Mouse (Mus musculus): Measurements from ENCODE around the gene Psmd12. TPM values are rescaled to one million over a fixed set of nuclear protein-coding genes. Genes with fewer than 3 reads are reported as not detected.
A peak's percentile ranks its signal among the peaks of the same experiment; 100 is the strongest.

Gene Psmd12
- polyA plus RNA-seq, 2 experiments = 45.6 to 103 TPM

DNA sequence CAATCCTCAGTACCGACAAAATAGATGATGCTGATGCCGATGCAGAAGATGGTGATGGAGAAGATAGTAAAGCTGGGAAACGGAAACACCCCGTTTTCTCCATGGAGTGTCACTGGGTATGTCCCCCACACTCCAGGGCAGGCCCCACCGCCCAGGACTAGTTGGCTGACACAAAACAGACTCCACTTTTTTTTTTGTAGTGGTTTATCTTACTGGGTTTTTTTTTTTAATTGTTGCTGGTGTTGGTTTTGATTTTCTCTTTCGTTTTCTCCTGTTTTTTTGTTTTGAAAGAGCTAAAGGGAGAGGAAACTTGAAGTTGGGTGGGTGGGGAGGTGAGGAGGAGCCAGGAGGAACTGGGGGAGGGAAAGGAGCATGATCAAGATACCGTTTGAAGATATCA, 27.2 kb upstream of the Psmd12 start:
- no peaks in the 10 kb centered on the region for H3K27me3 ChIP-seq (ENCODE audit: control insufficient read depth, insufficient read depth, low read length)
- DNase-seq (ENCODE audit: low read depth in 3 of 3, low spot score in 3 of 3) (no peak), ATAC-seq (ENCODE audit: insufficient read depth) (no peak)
- H3K4me1 ChIP-seq (replicated peaks; ENCODE audit: control insufficient read depth in 2 of 2, insufficient read depth in 2 of 2, low read length in 1 of 2) = peaks cover 52 to 54% of the 10 kb centered on the region in 2 experiments
- WGBS (ENCODE audit: insufficient replicate concordance) = 72% methylated on average over 7 of the region's 7 CpGs
- H3K9ac ChIP-seq (replicated peaks) = no peak overlapping the region
- no peak overlapping the region for H3K4me3 ChIP-seq (ENCODE audit: insufficient read depth in 1 of 2, low read depth in 2 of 2, low read length in 2 of 2)
- no peaks in the 10 kb centered on the region for H3K36me3 ChIP-seq (replicated peaks; ENCODE audit: control insufficient read depth, insufficient read depth, low read depth)
- no peak overlapping the region for H3K4me2 ChIP-seq (ENCODE audit: low read depth)
- H3K9me3 ChIP-seq (ENCODE audit: control insufficient read depth, low read length) = no peaks in the 10 kb centered on the region
- TF ChIP-seq CTCF (IDR thresholded peaks at IDR 0.05; ENCODE audit: low read depth) (no peak), EP300 (IDR thresholded peaks at IDR 0.05; ENCODE audit: low read depth) (no peak)
- no peak overlapping the region for H3K27ac ChIP-seq

DNA sequence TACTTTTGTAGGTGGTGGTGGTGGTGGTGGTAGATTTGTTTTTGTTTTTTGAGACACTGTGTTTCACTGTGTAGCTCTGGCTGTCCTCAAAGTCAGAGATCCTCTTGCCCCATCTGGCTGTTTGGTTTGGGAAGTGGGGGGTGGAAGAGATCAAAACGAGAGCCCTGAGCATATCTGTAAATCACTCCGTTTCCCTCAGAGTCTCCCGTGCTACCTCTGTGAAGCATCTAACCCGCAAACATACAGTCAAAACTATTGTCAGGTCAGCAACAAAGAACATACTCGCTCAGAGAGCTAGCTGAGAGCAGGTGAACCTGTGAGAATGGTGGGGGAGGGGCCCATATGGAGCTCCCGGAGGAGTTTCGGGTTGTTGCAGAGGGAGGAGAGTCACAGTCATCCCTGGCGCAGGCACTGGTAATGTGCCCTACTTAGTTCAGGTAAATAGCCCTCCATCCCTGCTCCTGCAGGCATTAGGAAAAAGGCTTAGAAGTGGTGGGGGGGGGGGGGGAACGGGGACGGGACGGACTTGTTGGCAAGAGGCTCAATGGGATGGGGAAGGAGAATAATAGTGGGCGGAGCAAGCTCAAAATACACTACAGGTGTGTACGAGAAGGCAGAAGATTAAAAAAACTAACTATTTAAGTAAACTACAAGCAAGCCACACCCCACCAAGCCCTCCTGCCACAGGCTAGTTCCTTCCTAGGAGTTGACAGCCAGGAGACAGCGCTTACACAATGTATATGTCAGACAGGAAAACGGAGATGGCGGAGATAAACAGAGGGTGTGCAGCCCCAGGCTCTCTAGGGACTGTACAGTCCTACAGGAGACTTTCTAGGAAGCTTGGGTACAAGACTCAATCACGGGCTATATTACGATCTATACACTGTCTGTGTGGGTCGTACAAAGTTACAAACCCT, 24.5 kb upstream of the Psmd12 start:
- H3K4me2 ChIP-seq (ENCODE audit: low read depth) = peak overlapping the region; percentile 50
- H3K4me3 ChIP-seq (ENCODE audit: insufficient read depth in 1 of 2, low read depth in 2 of 2, low read length in 2 of 2) = peak overlapping the region in 1 of 2 experiments; percentile 23; a peak in 2 of 4 replicates
- H3K9ac ChIP-seq (replicated peaks) = peak overlapping the region; percentile 14; the same call in 1 of the 2 replicates
- no peak overlapping the region for H3K27ac ChIP-seq
- TF ChIP-seq CTCF (IDR thresholded peaks at IDR 0.05; ENCODE audit: low read depth) = no peak
- no peaks in the 10 kb centered on the region for H3K36me3 ChIP-seq (replicated peaks; ENCODE audit: control insufficient read depth, insufficient read depth, low read depth)
- peaks cover 29% of the 10 kb centered on the region in 2 experiments for H3K4me1 ChIP-seq (replicated peaks; ENCODE audit: control insufficient read depth in 2 of 2, insufficient read depth in 2 of 2, low read length in 1 of 2)
- no peaks in the 10 kb centered on the region for H3K9me3 ChIP-seq (ENCODE audit: control insufficient read depth, low read length)
- WGBS (ENCODE audit: insufficient replicate concordance) = 27% methylated on average over 19 of the region's 19 CpGs
- ATAC-seq (ENCODE audit: insufficient read depth) = no peak
- no peak for DNase-seq (ENCODE audit: low read depth in 3 of 3, low spot score in 3 of 3)
- H3K27me3 ChIP-seq (ENCODE audit: control insufficient read depth, insufficient read depth, low read length) = no peaks in the 10 kb centered on the region

DNA sequence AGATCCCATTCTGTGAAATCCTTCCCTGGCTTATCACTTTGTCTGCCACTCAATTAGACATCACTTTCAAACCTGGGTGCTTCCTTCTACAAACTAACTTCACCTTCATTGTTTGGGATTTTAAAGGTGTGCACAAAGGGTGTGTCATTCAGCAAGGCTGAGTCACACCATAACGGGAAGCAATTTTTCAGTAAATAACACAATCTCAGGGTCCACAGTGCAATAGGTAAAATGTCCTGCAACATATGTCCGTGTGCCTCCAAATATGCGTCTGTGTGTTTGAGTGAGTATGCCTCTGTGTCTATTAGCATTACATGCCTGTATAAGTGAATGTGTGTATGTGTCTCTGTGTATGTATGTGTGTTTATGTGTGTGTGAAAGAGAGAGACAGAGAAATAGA, 22.0 kb upstream of the Psmd12 start:
- H3K9me3 ChIP-seq (ENCODE audit: control insufficient read depth, low read length) = no peaks in the 10 kb centered on the region
- TF ChIP-seq EP300 (IDR thresholded peaks at IDR 0.05; ENCODE audit: low read depth) (no peak), CTCF (IDR thresholded peaks at IDR 0.05; ENCODE audit: low read depth) (no peak)
- H3K9ac ChIP-seq (replicated peaks) = no peak overlapping the region
- no peak overlapping the region for H3K27ac ChIP-seq
- peaks cover 7 to 9% of the 10 kb centered on the region in 2 experiments for H3K4me1 ChIP-seq (replicated peaks; ENCODE audit: control insufficient read depth in 2 of 2, insufficient read depth in 2 of 2, low read length in 1 of 2)
- WGBS (ENCODE audit: insufficient replicate concordance) = 73% methylated on average over 3 of the region's 3 CpGs
- H3K36me3 ChIP-seq (replicated peaks; ENCODE audit: control insufficient read depth, insufficient read depth, low read depth) = no peaks in the 10 kb centered on the region
- ATAC-seq (ENCODE audit: insufficient read depth) (no peak), DNase-seq (ENCODE audit: low read depth in 3 of 3, low spot score in 3 of 3) (no peak)
- no peak overlapping the region for H3K4me3 ChIP-seq (ENCODE audit: insufficient read depth in 1 of 2, low read depth in 2 of 2, low read length in 2 of 2)
- no peak overlapping the region for H3K4me2 ChIP-seq (ENCODE audit: low read depth)
- H3K27me3 ChIP-seq (ENCODE audit: control insufficient read depth, insufficient read depth, low read length) = no peaks in the 10 kb centered on the region

GRCm38 (mm10) chr11:107458286-107458685, 21.0 kb upstream of the Psmd12 start:
- H3K36me3 ChIP-seq (replicated peaks; ENCODE audit: control insufficient read depth, insufficient read depth, low read depth) = no peaks in the 10 kb centered on the region
- no peak overlapping the region for H3K4me2 ChIP-seq (ENCODE audit: low read depth)
- TF ChIP-seq CTCF (IDR thresholded peaks at IDR 0.05; ENCODE audit: low read depth) = no peak
- TF ChIP-seq EP300 (IDR thresholded peaks at IDR 0.05; ENCODE audit: low read depth) = no peak
- H3K4me3 ChIP-seq (ENCODE audit: insufficient read depth in 1 of 2, low read depth in 2 of 2, low read length in 2 of 2) = no peak overlapping the region
- no peak for DNase-seq (ENCODE audit: low read depth in 3 of 3, low spot score in 3 of 3)
- 60% methylated on average over 12 of the region's 12 CpGs for WGBS (ENCODE audit: insufficient replicate concordance)
- H3K27ac ChIP-seq = no peak overlapping the region
- H3K27me3 ChIP-seq (ENCODE audit: control insufficient read depth, insufficient read depth, low read length) = no peaks in the 10 kb centered on the region
- H3K9ac ChIP-seq (replicated peaks) = no peak overlapping the region
- ATAC-seq (ENCODE audit: insufficient read depth) = no peak
- H3K4me1 ChIP-seq (replicated peaks; ENCODE audit: control insufficient read depth in 2 of 2, insufficient read depth in 2 of 2, low read length in 1 of 2) = peaks cover 7 to 9% of the 10 kb centered on the region in 2 experiments
- H3K9me3 ChIP-seq (ENCODE audit: control insufficient read depth, low read length) = no peaks in the 10 kb centered on the region

- ATAC-seq (ENCODE audit: insufficient read depth) (no peak), DNase-seq (ENCODE audit: low read depth in 3 of 3, low spot score in 3 of 3) (no peak)
- no peaks in the 10 kb centered on the region for H3K27me3 ChIP-seq (ENCODE audit: control insufficient read depth, insufficient read depth, low read length)
- no peaks in the 10 kb centered on the region for H3K9me3 ChIP-seq (ENCODE audit: control insufficient read depth, low read length)
- H3K36me3 ChIP-seq (replicated peaks; ENCODE audit: control insufficient read depth, insufficient read depth, low read depth) = no peaks in the 10 kb centered on the region
- no peak overlapping the region for H3K4me3 ChIP-seq (ENCODE audit: insufficient read depth in 1 of 2, low read depth in 2 of 2, low read length in 2 of 2)
- TF ChIP-seq CTCF (IDR thresholded peaks at IDR 0.05; ENCODE audit: low read depth) (no peak), EP300 (IDR thresholded peaks at IDR 0.05; ENCODE audit: low read depth) (no peak)
- H3K4me1 ChIP-seq (replicated peaks; ENCODE audit: control insufficient read depth in 2 of 2, insufficient read depth in 2 of 2, low read length in 1 of 2) = peaks cover 7 to 9% of the 10 kb centered on the region in 2 experiments
- H3K9ac ChIP-seq (replicated peaks) = no peak overlapping the region
- 66% methylated on average over 7 of the region's 7 CpGs for WGBS (ENCODE audit: insufficient replicate concordance)
- no peak overlapping the region for H3K4me2 ChIP-seq (ENCODE audit: low read depth)
- H3K27ac ChIP-seq = no peak overlapping the region
Measured at GRCm38 (mm10) chr11:107458986-107459385, 20.3 kb upstream of the Psmd12 start.
